Mouse (Mus musculus): Measurements from ENCODE around the gene Bhmt. TPM values are rescaled to one million over a fixed set of nuclear protein-coding genes. Genes with fewer than 3 reads are reported as not detected.

Gene Bhmt
- total RNA-seq (2021): 2.1 and 9.5 TPM in 2 replicates
- long read RNA-seq, transcript Bhmt-201 (8 exons, 2,490 nt): major isoform, 3,284 of 3,465 reads
- long read RNA-seq, partial matches to known transcripts: 95 of 3,465 reads
- long read RNA-seq, other reads (novel, unspliced or antisense): 85 of 3,465 reads

GRCm38 (mm10) chr13:93637282-93638245, at the start of gene Bhmt:
Bhmt (minus strand) TSS chr13:93637961.
- DNase-seq: no peak

- no peak for DNase-seq
Measured at GRCm38 (mm10) chr13:93687321-93687720, 49.6 kb upstream of the Bhmt start.

GRCm38 (mm10) chr13:93685226-93685625, 47.5 kb upstream of the Bhmt start:
- DNase-seq: no peak

- DNase-seq: no peak
Measured at GRCm38 (mm10) chr13:93683336-93683735, 45.6 kb upstream of the Bhmt start.

GRCm38 (mm10) chr13:93676864-93677263, 39.1 kb upstream of the Bhmt start:
- no peak for DNase-seq

GRCm38 (mm10) chr13:93674131-93674561, 36.4 kb upstream of the Bhmt start, which contains the start of the genes Bhmt2 and Dmgdh:
Bhmt2 (minus strand) TSS chr13:93674302.
Dmgdh (plus strand) TSS chr13:93674433.
- no peak for DNase-seq

- no peak for DNase-seq
Measured at GRCm38 (mm10) chr13:93673296-93673695, 35.5 kb upstream of the Bhmt start.

- no peak for DNase-seq
Measured at GRCm38 (mm10) chr13:93672371-93672770, 34.6 kb upstream of the Bhmt start.

GRCm38 (mm10) chr13:93667586-93667985, 29.8 kb upstream of the Bhmt start:
- no peak for DNase-seq

- DNase-seq: no peak
Measured at GRCm38 (mm10) chr13:93657941-93658340, 20.2 kb upstream of the Bhmt start.

- DNase-seq: no peak
Measured at GRCm38 (mm10) chr13:93653382-93653781, 15.6 kb upstream of the Bhmt start.

GRCm38 (mm10) chr13:93648387-93649130, 10.8 kb upstream of the Bhmt start:
- peak; percentile 16 for DNase-seq

- DNase-seq: no peak
Measured at GRCm38 (mm10) chr13:93639636-93640035, 1.9 kb upstream of the Bhmt start.

- no peak for DNase-seq
Measured at GRCm38 (mm10) chr13:93636561-93636960, 1.2 kb downstream of the Bhmt start.

GRCm38 (mm10) chr13:93632927-93633326, 4.8 kb downstream of the Bhmt start:
- no peak for DNase-seq

GRCm38 (mm10) chr13:93630941-93631705, 6.6 kb downstream of the Bhmt start:
- no peak for DNase-seq

GRCm38 (mm10) chr13:93628861-93629260, 8.9 kb downstream of the Bhmt start:
- DNase-seq: no peak

GRCm38 (mm10) chr13:93614361-93614948, 23.3 kb downstream of the Bhmt start:
- DNase-seq: peak; percentile 36

- no peak for DNase-seq
Measured at GRCm38 (mm10) chr13:93613771-93614170, 24.0 kb downstream of the Bhmt start.

- peak; percentile 70 for DNase-seq
Measured at GRCm38 (mm10) chr13:93612660-93613607, 24.8 kb downstream of the Bhmt start.
